Mouse (Mus musculus) intestine, embryonic 16.5 days (tissue): ENCODE data around the gene Mdc1. TPM values are rescaled to one million over a fixed set of nuclear protein-coding genes. Genes with fewer than 3 reads are reported as not detected.

ENCODE experiments used
- microRNA-seq: library from miRNA; unstranded; fragments of <30 nt; microRNA quantifications from one replicate; pipeline ENCODE4, GENCODE M21; 2016
- polyA plus RNA-seq: library from polyadenylated mRNA; unstranded; fragments of >200 nt; fragmentation: Nextera tagmentation; extraction: Ambion mirVana; gene quantifications from 2 replicates; pipeline ENCODE4 v1.2.1, GENCODE M21; 2015

The Mdc1 gene
- polyA plus RNA-seq, 1 experiment from 2014 or later: 11.8 TPM

Small RNA genes lying within 50 kb of the gene (microRNA-seq; reads per million reads assigned to microRNA genes)
- gene Gm28033: not detected

Other genes starting within 250 kb of the Mdc1 start
- 1.2 and 3.3 TPM in 2 replicates for gene Sfta2, start 240.0 kb upstream of the Mdc1 start, polyA plus RNA-seq
- gene Gm9573, start 214.9 kb upstream of the Mdc1 start, polyA plus RNA-seq: not detected in 2 replicates
- gene Mucl3, start 197.8 kb upstream of the Mdc1 start, polyA plus RNA-seq: 0.20 and 0.21 TPM in 2 replicates
- 19.3 and 22.8 TPM in 2 replicates for gene Vars2, start 173.9 kb upstream of the Mdc1 start, polyA plus RNA-seq
- 41.9 and 45.1 TPM in 2 replicates for gene Gtf2h4, start 167.8 kb upstream of the Mdc1 start, polyA plus RNA-seq
- gene Ddr1, start 136.9 kb upstream of the Mdc1 start, polyA plus RNA-seq: 54.1 and 57.1 TPM in 2 replicates
- gene Ier3, start 19.8 kb upstream of the Mdc1 start, polyA plus RNA-seq: 16.0 and 16.2 TPM in 2 replicates
- gene Flot1, start 18.3 kb upstream of the Mdc1 start, polyA plus RNA-seq: 56.9 and 58.5 TPM in 2 replicates
- gene Tubb5, start 3.2 kb upstream of the Mdc1 start, polyA plus RNA-seq: 559 and 622 TPM in 2 replicates
- gene Nrm, start 19.8 kb downstream of the Mdc1 start, polyA plus RNA-seq: 47.7 and 51.7 TPM in 2 replicates
- gene Ppp1r18, start 24.1 kb downstream of the Mdc1 start, polyA plus RNA-seq: 19.3 and 19.4 TPM in 2 replicates
- gene Dhx16, start 38.3 kb downstream of the Mdc1 start, polyA plus RNA-seq: 36.0 and 38.3 TPM in 2 replicates
- gene 2310061I04Rik, start 55.9 kb downstream of the Mdc1 start, polyA plus RNA-seq: 29.1 and 30.1 TPM in 2 replicates
- 43.4 and 45.4 TPM in 2 replicates for gene Atat1, start 68.6 kb downstream of the Mdc1 start, polyA plus RNA-seq
- 133 and 145 TPM in 2 replicates for gene Mrps18b, start 74.9 kb downstream of the Mdc1 start, polyA plus RNA-seq
- gene Ppp1r10, start 74.9 kb downstream of the Mdc1 start, polyA plus RNA-seq: 28.8 and 30.1 TPM in 2 replicates
- 88.5 and 90.2 TPM in 2 replicates for gene Abcf1, start 128.2 kb downstream of the Mdc1 start, polyA plus RNA-seq
- 35.8 and 36.4 TPM in 2 replicates for gene Gnl1, start 138.3 kb downstream of the Mdc1 start, polyA plus RNA-seq
- gene Prr3, start 138.7 kb downstream of the Mdc1 start, polyA plus RNA-seq: 22.5 and 25.9 TPM in 2 replicates
- 1.8 TPM in 2 replicates for gene H2-T24, start 179.0 kb downstream of the Mdc1 start, polyA plus RNA-seq
- gene H2-T23, start 191.3 kb downstream of the Mdc1 start, polyA plus RNA-seq: 17.7 and 19.4 TPM in 2 replicates
- 16.0 and 16.1 TPM in 2 replicates for gene H2-T22, start 201.2 kb downstream of the Mdc1 start, polyA plus RNA-seq
- 0.86 and 1.2 TPM in 2 replicates for gene Gm6034, start 201.4 kb downstream of the Mdc1 start, polyA plus RNA-seq
- 7.2 and 11.9 TPM in 2 replicates for gene Gm11127, start 216.9 kb downstream of the Mdc1 start, polyA plus RNA-seq